Mouse (Mus musculus) cerebellum, adult 2 months (tissue): ENCODE data around the gene Lin9.
"Not testable (repeated sequence)": the region's sequence is repeated elsewhere in the genome, so short reads cannot be mapped to it uniquely, and the experiment has no call there.

ENCODE experiments used
- CTCF ChIP-seq: fragments of 200-500 bp; IDR thresholded peaks from 2 replicates; pipeline ENCODE4 v1.5.1; 2011; ENCODE audit warnings: low read depth, mild to moderate bottlenecking, control low read depth, low read length, moderate library complexity, borderline replicate concordance; ENCODE audit not compliant: insufficient read depth
- POLR2A ChIP-seq: fragments of 200-500 bp; IDR thresholded peaks from 2 replicates; pipeline ENCODE4 v1.6.1; 2011; ENCODE audit warnings: low read length, control low read depth, borderline replicate concordance; ENCODE audit not compliant: insufficient read depth

DNA sequence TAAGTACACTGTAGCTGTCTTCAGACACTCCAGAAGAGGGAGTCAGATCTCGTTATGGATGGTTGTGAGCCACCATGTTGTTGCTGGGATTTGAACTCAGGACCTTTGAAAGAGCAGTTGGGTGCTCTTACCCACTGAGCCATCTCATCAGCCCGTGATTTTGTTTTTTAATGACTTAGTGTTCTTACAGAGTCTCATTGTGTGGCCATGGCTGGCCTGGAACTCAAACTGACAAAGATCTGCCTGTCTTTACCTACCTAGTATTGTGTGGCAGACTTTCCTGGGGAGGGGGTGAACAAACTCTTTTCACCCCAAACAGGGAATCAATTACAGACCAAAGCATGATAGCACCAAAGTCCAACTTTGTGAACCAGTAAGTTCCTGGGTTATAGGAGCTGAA lies 3.2 kb upstream of the Lin9 start:
- not testable (repeated sequence) for TF ChIP-seq CTCF, POLR2A
